Mouse (Mus musculus) midbrain, embryonic 13.5 days (tissue): ENCODE results near the gene Por. TPM values are rescaled to one million over a fixed set of nuclear protein-coding genes. Genes with fewer than 3 reads are reported as not detected.

Source experiments
- ATAC-seq: fragments of 200-750 bp; cut with Nextera tagmentation; 2 replicates; pipeline ENCODE4 v1.8.0; 2017; ENCODE audit warnings: mild to moderate bottlenecking, moderate TSS enrichment, moderate library complexity
- H3K27ac ChIP-seq: fragments of 300-500 bp; sonication (generic); 2 replicates; pipeline ENCODE4 v1.5.1; 2015; ENCODE audit warnings: inconsistent platforms, mild to moderate bottlenecking, moderate library complexity
- H3K27me3 ChIP-seq: fragments of 300-500 bp; sonication (generic); 2 replicates; pipeline ENCODE4 v1.6.1; 2015; ENCODE audit warnings: mild to moderate bottlenecking, inconsistent platforms
- H3K36me3 ChIP-seq: fragments of 300-500 bp; sonication (generic); 2 replicates; pipeline ENCODE4 v1.6.1; 2015; ENCODE audit warnings: mild to moderate bottlenecking, inconsistent platforms
- H3K4me1 ChIP-seq: fragments of 300-500 bp; sonication (generic); replicated peaks from 2 replicates; pipeline ENCODE4 v1.6.1; 2015; ENCODE audit warnings: inconsistent platforms
- H3K4me2 ChIP-seq: fragments of 300-500 bp; sonication (generic); replicated peaks from 2 replicates; pipeline ENCODE4 v1.6.1; 2015; ENCODE audit warnings: moderate library complexity, mild to moderate bottlenecking, inconsistent platforms
- H3K4me3 ChIP-seq: fragments of 300-500 bp; sonication (generic); replicated peaks from 2 replicates; pipeline ENCODE4 v1.5.1; 2015; ENCODE audit warnings: mild to moderate bottlenecking, inconsistent platforms
- H3K9ac ChIP-seq: fragments of 300-500 bp; sonication (generic); replicated peaks from 2 replicates; pipeline ENCODE4 v1.6.1; 2015; ENCODE audit warnings: mild to moderate bottlenecking, inconsistent platforms
- H3K9me3 ChIP-seq: fragments of 300-500 bp; sonication (generic); 2 replicates; pipeline ENCODE4 v1.6.1; 2016; ENCODE audit warnings: mild to moderate bottlenecking, inconsistent platforms
- WGBS: fragments of 180-500 bp; shearing (Covaris S2); methylation state at CpG from one replicate; pipeline ENCODE4 v1.1.7; 2015; 5-methylcytosine and 5-hydroxymethylcytosine counted together
- polyA plus RNA-seq: library from polyadenylated mRNA; unstranded; fragments of >200 nt; fragmentation: Nextera tagmentation; extraction: Ambion mirVana; gene quantifications from 2 replicates; pipeline ENCODE4 v1.2.1, GENCODE M21; 2015

The Por gene
- polyA plus RNA-seq, 1 experiment from 2014 or later: 137 TPM

- Histone ChIP-seq H3K4me1 (no peaks in the 10 kb centered on the region), H3K27ac (no peak overlapping the region), H3K9ac (no peak overlapping the region), H3K27me3 (no peaks in the 10 kb centered on the region), H3K4me3 (no peak overlapping the region), H3K4me2 (no peak overlapping the region), H3K36me3 (peaks cover 53% of the 10 kb centered on the region), H3K9me3 (no peaks in the 10 kb centered on the region)
- 83% methylated on average over 10 of the region's 10 CpGs for WGBS
- ATAC-seq: no peak
These were observed 26.9 kb upstream of the Por start for GRCm38 (mm10) chr5:135642686-135643551.

GRCm38 (mm10) chr5:135643552-135643842 lies 26.3 kb upstream of the Por start:
- Histone ChIP-seq H3K36me3 (peaks cover 47% of the 10 kb centered on the region), H3K4me2 (no peak overlapping the region), H3K9me3 (no peaks in the 10 kb centered on the region), H3K4me1 (no peaks in the 10 kb centered on the region), H3K4me3 (no peak overlapping the region), H3K27me3 (no peaks in the 10 kb centered on the region), H3K9ac (no peak overlapping the region), H3K27ac (no peak overlapping the region)
- ATAC-seq: no peak
- 95% methylated on average over 1 of the region's 1 CpGs for WGBS

- Histone ChIP-seq H3K27me3 (no peaks in the 10 kb centered on the region), H3K27ac (no peak overlapping the region), H3K36me3 (peaks cover 43% of the 10 kb centered on the region), H3K9ac (no peak overlapping the region), H3K9me3 (no peaks in the 10 kb centered on the region), H3K4me1 (no peaks in the 10 kb centered on the region), H3K4me3 (no peak overlapping the region), H3K4me2 (no peak overlapping the region)
- ATAC-seq: no peak
- 94% methylated on average over 8 of the region's 8 CpGs for WGBS
These were observed 26.0 kb upstream of the Por start for GRCm38 (mm10) chr5:135643869-135644268.

- H3K4me2 ChIP-seq: no peak overlapping the region
- ATAC-seq: no peak
- no peak overlapping the region for H3K9ac ChIP-seq
- peaks cover 29% of the 10 kb centered on the region for H3K36me3 ChIP-seq
- no peaks in the 10 kb centered on the region for H3K4me1 ChIP-seq
- H3K27me3 ChIP-seq: no peaks in the 10 kb centered on the region
- no peaks in the 10 kb centered on the region for H3K9me3 ChIP-seq
- no peak overlapping the region for H3K27ac ChIP-seq
- no peak overlapping the region for H3K4me3 ChIP-seq
- WGBS: 92% methylated on average over 5 of the region's 5 CpGs
These were observed 24.5 kb upstream of the Por start for GRCm38 (mm10) chr5:135645330-135645729.

- Histone ChIP-seq H3K27ac (no peak overlapping the region), H3K4me2 (no peak overlapping the region), H3K27me3 (no peaks in the 10 kb centered on the region), H3K9me3 (no peaks in the 10 kb centered on the region), H3K4me1 (no peaks in the 10 kb centered on the region), H3K4me3 (no peak overlapping the region), H3K36me3 (peaks cover 22% of the 10 kb centered on the region), H3K9ac (no peak overlapping the region)
- no peak for ATAC-seq
- 90% methylated on average over 6 of the region's 6 CpGs for WGBS
These were observed 23.8 kb upstream of the Por start for GRCm38 (mm10) chr5:135646038-135646437.

GRCm38 (mm10) chr5:135648461-135649308 lies 21.1 kb upstream of the Por start:
- H3K9me3 ChIP-seq: no peaks in the 10 kb centered on the region
- no peaks in the 10 kb centered on the region for H3K27me3 ChIP-seq
- no peaks in the 10 kb centered on the region for H3K4me1 ChIP-seq
- H3K27ac ChIP-seq: no peak overlapping the region
- H3K4me3 ChIP-seq: no peak overlapping the region
- 85% methylated on average over 9 of the region's 9 CpGs for WGBS
- no peak for ATAC-seq
- no peak overlapping the region for H3K4me2 ChIP-seq
- H3K36me3 ChIP-seq: peaks cover 3% of the 10 kb centered on the region; the same call in 1 of the 2 replicates
- no peak overlapping the region for H3K9ac ChIP-seq

GRCm38 (mm10) chr5:135649309-135649633 lies 20.6 kb upstream of the Por start:
- ATAC-seq: no peak
- 89% methylated on average over 1 of the region's 1 CpGs for WGBS
- H3K4me2 ChIP-seq: no peak overlapping the region

GRCm38 (mm10) chr5:135651536-135651935 lies 18.3 kb upstream of the Por start:
- H3K9me3 ChIP-seq: 0 out of 2 replicates have a peak, but pooled peaks cover 2% of the 10 kb centered on the region
- H3K4me1 ChIP-seq: no peaks in the 10 kb centered on the region
- H3K4me3 ChIP-seq: no peak overlapping the region
- H3K36me3 ChIP-seq: no peaks in the 10 kb centered on the region
- H3K27ac ChIP-seq: no peak overlapping the region
- H3K27me3 ChIP-seq: no peaks in the 10 kb centered on the region
- 84% methylated on average over 3 of the region's 3 CpGs for WGBS
- ATAC-seq: no peak
- H3K9ac ChIP-seq: no peak overlapping the region
- H3K4me2 ChIP-seq: no peak overlapping the region

More at GRCm38 (mm10) chr5:135649309-135649633, 20.6 kb upstream of the Por start:
- H3K4me1 ChIP-seq: no peaks in the 10 kb centered on the region
- no peak overlapping the region for H3K4me3 ChIP-seq
- H3K27me3 ChIP-seq: no peaks in the 10 kb centered on the region
- no peaks in the 10 kb centered on the region for H3K9me3 ChIP-seq
- H3K27ac ChIP-seq: no peak overlapping the region
- no peak overlapping the region for H3K9ac ChIP-seq
- H3K36me3 ChIP-seq: no peaks in the 10 kb centered on the region

GRCm38 (mm10) chr5:135653209-135653608 lies 16.6 kb upstream of the Por start:
- 80% methylated on average over 2 of the region's 2 CpGs for WGBS
- no peak overlapping the region for H3K4me3 ChIP-seq
- ATAC-seq: no peak

GRCm38 (mm10) chr5:135656046-135656445 lies 13.8 kb upstream of the Por start:
- no peak overlapping the region for H3K4me3 ChIP-seq
- ATAC-seq: no peak
- H3K36me3 ChIP-seq: no peaks in the 10 kb centered on the region
- no peaks in the 10 kb centered on the region for H3K4me1 ChIP-seq
- no peak overlapping the region for H3K9ac ChIP-seq
- H3K27ac ChIP-seq: no peak overlapping the region
- 86% methylated on average over 5 of the region's 5 CpGs for WGBS
- no peak overlapping the region for H3K4me2 ChIP-seq
- H3K27me3 ChIP-seq: no peaks in the 10 kb centered on the region
- 0 out of 2 replicates have a peak, but pooled peaks cover 2% of the 10 kb centered on the region for H3K9me3 ChIP-seq

More at GRCm38 (mm10) chr5:135653209-135653608, 16.6 kb upstream of the Por start:
- Histone ChIP-seq H3K4me2 (no peak overlapping the region), H3K9me3 (0 out of 2 replicates have a peak, but pooled peaks cover 2% of the 10 kb centered on the region), H3K27me3 (no peaks in the 10 kb centered on the region), H3K9ac (no peak overlapping the region), H3K27ac (no peak overlapping the region), H3K36me3 (no peaks in the 10 kb centered on the region), H3K4me1 (no peaks in the 10 kb centered on the region)

- H3K4me1 ChIP-seq: no peaks in the 10 kb centered on the region
- no peak for ATAC-seq
- no peaks in the 10 kb centered on the region for H3K36me3 ChIP-seq
- H3K4me2 ChIP-seq: no peak overlapping the region
- 80% methylated on average over 5 of the region's 5 CpGs for WGBS
- no peak overlapping the region for H3K9ac ChIP-seq
- H3K9me3 ChIP-seq: 0 out of 2 replicates have a peak, but pooled peaks cover 2% of the 10 kb centered on the region
- no peak overlapping the region for H3K27ac ChIP-seq
- no peaks in the 10 kb centered on the region for H3K27me3 ChIP-seq
- H3K4me3 ChIP-seq: no peak overlapping the region
These were observed 12.7 kb upstream of the Por start for GRCm38 (mm10) chr5:135657128-135657527.

- Histone ChIP-seq H3K4me2 (no peak overlapping the region), H3K27ac (no peak overlapping the region), H3K36me3 (no peaks in the 10 kb centered on the region), H3K4me3 (no peak overlapping the region), H3K9ac (no peak overlapping the region), H3K4me1 (no peaks in the 10 kb centered on the region), H3K9me3 (0 out of 2 replicates have a peak, but pooled peaks cover 2% of the 10 kb centered on the region), H3K27me3 (no peaks in the 10 kb centered on the region)
- no peak for ATAC-seq
- 60% methylated on average over 17 of the region's 17 CpGs for WGBS
These were observed 12.0 kb upstream of the Por start for GRCm38 (mm10) chr5:135657703-135658373.
